Mouse (Mus musculus) adrenal gland, adult 2 months (tissue): ENCODE data around the gene Fam83f. TPM values are rescaled to one million over a fixed set of nuclear protein-coding genes. Genes with fewer than 3 reads are reported as not detected.
"Not testable (repeated sequence)": the region's sequence is repeated elsewhere in the genome, so short reads cannot be mapped to it uniquely, and the experiment has no call there.

Source experiments
- DNase-seq: peaks from one replicate; pipeline ENCODE4 v3.0.0; 2021
- polyA plus RNA-seq: library from polyadenylated mRNA; depleted of rRNA; stranded (reverse); fragments of >200 nt; gene quantifications from 2 replicates; pipeline ENCODE4 v1.2.3, GENCODE M21; 2012
- total RNA-seq, 2 experiments: library from RNA; stranded (reverse); gene quantifications; 2 replicates each; pipeline ENCODE4 v1.2.3; 2021

Gene Fam83f
- total and polyA plus RNA-seq, 3 experiments, result 0.08 to 0.35 (median 0.12) TPM

DNA sequence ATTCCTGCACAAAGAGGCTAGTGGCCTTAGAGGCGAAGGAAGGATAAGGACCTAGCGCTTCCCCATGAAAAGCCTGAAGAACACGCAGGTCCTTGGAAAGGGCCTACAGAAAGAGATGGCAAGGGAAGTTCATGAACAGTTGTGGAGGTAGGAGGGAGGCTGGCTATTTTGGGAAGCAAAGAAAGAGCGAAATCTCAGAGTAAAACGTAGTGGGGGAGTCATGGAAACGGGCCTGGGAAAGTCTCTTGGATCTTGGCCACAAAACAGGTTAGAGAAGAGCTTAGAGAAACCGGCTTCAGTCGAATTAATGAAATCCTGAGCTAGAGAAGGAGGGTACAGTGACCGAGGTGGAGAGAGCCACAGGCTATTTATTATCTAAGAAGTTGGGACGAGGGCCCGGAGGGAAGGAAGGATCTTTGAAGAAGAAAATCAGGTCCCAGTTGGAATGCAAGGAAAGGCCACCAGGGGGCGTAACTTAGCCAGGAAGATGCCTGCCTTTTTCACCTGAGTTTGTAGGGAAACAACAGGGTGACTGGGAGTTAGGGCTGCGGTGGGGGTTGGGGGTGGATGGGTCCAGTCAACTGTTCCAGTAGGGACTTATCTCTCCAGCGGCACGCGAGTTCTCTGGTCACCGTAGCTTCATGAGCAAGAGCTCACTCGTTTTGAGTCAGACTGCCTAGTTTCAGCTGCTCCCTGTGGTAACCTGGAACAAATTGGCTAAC is 34.3 kb downstream of the Fam83f start:
- peak; percentile 84 for DNase-seq

DNA sequence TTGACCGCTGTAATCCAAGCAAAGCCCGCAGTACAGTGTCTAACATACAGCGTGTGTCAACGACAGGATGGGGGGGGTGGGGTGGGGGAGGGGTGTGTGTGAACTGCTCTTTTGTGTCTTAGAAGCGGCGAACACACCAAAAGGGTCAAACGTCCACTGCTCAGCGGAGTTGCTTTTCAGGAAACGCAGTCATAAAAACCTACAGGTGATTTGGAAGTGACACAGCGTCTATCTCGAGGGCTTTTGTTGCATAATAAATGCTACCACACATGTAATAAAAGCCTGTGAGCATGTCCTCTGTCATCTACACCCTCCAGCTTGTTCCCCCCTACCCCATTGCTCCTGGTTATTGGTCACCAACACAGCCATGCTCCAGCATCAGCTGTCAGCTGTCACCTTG is 34.9 kb downstream of the Fam83f start:
- no peak for DNase-seq

DNA sequence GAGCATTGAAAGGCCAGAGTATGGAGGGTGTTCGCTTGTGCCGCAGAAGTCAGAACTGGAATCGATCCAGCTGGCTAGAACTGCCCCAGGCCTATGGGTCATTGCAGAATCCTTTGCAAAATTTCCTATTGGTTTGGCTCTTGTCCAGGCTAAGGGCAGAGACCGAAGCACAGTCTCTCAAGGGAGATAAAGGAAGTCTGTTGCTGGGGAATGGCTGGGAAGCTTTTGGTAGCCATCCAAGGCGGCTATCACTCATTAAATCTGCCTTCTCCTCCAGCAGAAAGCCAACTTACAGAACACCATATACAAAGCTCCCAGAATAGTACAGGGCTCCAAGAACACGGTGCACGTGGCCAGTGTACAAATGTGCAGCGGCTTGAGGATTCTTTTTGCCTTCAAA is 35.4 kb downstream of the Fam83f start:
- DNase-seq, result peak; percentile 89

DNA sequence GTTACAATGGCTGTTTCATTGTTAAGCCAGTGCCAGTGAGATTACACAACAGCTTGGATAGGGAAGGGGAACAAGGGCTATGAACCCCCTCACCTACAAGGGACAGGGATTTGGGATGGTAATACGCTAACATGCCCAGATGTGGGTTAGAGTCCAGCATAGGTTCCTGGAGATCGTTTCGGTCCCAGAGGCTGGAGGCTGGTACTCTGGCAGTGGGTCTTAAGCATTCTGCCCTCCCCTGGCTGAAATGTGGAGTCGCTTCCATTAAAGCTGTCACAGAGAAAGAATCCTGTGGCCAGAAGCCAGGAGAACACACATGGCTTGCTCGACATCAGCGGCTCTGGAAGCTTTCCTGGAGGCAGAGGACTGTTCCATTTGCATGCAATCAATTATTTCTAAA is 37.9 kb downstream of the Fam83f start:
- DNase-seq, result peak; percentile 73

DNA sequence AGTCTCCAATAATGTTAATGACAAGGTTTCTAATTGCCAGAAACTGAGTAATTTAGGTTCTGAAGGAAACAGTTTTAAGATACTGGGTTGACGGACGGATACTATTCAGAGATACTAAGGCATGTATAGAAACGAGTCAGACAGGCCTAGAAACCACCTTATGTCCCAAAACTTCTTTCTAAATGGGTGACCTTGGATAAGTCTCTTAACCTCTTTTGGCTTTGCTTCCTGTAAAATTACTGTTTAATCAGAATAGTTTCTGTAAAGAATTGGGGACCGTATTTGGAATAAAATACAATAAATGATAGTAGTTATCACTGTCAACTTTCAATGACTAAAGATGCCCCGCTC is 38.6 kb downstream of the Fam83f start:
- no peak for DNase-seq

DNA sequence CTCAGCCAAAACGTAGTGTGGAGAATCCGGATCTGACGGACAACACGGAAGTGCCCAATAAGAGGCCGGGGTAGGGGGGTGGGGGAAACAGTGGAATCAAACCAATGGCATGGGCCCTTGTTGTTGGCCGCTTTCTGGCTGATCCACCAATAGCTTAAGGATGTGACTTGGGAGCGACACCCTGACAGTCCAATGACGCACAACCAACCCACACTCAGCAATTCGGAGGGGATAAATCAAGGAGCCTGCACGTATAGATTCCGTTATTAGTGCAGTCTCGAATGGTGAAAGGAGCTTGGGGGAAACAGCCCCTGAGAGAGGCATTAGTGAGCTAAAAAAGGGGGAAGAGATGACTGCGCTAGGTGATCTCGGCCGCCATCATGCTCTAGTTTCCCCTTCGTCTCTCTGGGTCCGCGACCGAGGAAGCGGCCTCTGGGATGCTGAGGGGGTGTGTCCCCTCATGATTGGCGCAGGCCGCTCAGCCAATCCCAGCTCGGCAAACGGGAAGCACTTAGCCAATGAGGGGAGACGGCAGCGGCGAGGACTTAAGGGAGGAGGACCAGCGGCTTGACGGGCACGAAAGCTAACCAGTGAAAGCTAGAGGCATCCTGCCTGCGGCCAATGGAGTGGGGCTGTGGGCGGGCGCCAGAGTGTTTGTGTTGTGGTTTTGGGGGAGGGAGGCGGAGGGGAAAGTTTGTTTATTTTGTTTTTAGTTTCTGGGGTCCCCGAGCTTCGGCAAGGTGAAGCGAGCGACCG is 39.1 kb downstream of the Fam83f start, which contains the start of gene Tnrc6b:
Gene Tnrc6b, plus strand, starts transcription at position 706 of the 756 bp plus-strand sequence.
- DNase-seq, result peak; percentile 99

DNA sequence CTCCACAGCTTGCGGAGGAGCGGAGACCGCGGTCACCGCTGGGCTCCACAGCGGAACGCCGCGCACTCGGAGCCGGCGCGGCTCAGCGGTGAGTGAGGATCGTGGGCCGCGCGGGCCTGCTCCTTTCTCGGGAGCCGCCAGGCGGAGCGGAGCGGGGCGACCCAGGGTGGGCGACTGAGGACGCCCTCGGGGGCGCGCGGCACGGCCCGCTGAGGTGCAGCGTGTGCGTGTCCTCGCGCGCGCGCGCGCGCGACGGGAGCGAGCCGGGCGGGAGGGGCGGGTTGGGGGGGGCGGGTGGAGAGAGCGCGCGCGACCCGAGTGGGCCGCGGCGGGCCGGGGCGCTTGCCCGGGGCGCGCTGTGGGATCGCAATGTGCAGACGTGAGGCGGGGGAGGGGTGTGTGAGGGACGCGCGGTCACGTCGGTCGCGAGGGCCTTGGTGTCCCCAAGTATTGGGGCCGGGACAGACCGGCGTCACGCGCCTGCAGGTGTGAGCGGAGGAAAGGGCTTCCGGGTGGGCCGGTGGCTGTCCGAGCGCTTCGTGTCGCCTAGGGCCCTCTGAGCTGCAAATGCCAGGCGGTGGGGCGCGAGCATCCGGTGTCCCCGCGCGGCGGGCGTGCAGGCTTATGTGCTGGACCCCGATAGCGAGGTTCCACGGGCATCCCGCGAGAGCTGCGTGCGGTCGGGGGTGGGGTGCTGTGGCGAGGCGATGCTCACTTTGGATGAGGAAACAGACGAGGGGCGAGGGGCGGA is 39.9 kb downstream of the Fam83f start:
- peak; percentile 69 for DNase-seq

DNA sequence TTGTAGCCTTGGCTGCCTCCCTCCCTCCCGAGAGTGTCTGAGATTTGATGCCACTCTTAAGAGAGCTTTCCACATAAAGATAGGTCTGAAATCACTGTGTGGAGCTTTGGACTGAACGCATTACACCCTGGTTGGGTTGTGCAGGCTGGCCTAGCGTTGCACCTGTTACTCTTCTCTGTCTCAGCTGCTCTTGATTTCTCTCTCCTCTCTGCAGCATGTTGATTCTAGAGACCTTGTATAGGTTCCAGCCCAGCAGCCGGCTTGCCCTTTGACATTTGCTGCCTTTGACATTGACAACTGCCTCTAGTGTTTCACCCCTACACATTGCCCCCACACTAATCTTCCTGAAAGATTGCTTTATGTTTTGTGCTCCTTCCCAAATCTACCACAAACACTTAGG is 42.7 kb downstream of the Fam83f start:
- DNase-seq, result no peak

DNA sequence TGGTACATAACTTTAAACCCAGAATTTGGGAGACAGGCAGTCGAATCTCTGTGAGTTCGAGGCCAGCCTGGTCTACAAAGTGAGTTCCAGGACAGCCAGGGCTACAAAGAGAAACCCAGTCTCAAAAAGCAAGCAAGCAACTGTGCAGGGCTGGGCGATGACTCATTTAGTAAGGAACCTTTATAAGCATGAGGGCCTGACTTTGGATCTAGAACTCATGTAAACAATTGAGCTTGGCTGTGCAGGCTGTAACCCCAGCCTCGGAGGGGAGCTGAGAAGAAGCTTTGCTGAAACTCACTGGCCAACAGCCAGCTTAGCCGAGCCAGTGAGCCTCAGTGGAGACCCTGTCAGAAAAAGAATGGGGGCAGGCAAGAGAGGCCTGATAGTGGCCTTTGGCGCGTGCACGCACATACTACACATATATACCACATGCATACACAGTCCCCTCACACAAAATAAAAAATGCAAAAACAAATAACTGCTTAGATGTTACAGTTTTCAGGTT is 45.0 kb downstream of the Fam83f start:
- no peak for DNase-seq

DNA sequence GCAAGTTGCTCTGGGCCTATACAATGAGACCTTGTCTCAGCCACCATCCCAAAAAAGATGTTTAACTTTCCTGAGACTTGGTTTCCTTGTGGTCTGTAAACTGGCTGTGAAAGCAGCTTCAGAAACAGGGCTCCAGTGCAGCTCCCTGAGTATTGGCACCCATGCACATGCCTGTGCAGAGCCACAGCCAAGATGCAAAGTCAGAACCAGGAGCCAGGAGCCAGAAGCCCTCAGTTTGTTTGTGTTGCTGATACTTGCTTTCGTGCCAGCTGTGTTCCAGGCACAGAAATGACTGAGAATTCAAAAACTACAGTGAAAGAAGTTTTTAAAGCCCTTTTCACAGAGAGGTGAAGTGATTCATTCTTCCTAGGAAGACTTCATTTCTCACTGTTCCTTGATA is 45.8 kb downstream of the Fam83f start:
- DNase-seq, result peak; percentile 29

DNA sequence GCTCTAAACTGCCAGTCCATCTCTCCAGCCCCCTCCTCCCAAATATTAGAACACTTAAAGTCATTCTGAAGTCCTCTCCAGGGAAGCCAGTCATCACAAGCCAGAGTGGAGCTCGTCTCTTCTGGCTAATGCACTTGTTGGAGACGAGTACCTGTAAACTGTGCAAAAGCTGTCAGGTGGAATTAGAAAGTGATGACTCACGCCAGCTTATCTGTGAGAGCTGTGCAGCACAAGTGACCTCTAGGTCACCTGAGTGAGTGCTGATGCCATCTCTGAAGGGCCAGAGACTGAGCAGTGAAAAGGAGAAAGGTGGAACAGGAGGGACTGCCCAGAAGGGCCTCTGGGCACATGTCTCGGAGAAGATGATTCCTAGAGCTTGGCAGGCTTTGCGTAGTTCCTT is 48.6 kb downstream of the Fam83f start:
- no peak for DNase-seq

DNA sequence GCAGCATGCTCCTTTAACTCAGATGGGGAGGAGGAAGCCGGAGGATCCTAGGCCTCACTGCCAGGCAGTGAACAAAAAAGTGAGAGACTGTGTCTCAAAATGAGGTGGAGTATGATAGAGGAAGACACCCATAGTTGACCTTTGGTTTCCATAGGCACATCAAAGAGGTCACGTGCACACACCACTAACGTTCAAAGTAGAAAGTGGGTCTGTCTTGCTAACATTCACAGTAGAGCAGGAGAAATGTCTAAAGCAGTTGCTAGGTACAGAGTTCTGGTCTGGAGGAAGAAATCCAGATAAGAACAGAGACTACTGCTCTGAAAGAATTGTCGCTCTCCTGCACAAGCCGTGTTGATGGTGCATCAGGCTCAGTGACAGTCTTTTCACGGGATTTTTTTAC is 50.2 kb downstream of the Fam83f start:
- DNase-seq, result no peak

DNA sequence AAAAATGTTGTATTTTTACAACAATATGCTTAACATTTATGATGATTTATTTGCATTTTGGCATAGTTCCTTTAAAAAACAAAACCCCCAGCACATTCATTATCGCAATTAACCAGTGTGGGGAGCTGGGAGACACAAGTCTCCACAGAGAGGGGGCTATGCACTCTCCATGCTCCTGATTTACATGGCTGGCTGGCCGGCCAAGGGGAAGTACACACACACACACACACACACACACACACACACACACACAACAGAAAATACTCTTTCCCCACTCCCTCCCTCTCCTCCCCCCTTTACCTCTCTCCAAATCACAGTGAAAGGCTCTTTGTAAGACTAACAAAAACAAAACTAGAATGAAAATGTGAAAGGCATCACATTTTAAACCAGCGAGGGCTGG is 50.7 kb downstream of the Fam83f start:
- no peak for DNase-seq

DNA sequence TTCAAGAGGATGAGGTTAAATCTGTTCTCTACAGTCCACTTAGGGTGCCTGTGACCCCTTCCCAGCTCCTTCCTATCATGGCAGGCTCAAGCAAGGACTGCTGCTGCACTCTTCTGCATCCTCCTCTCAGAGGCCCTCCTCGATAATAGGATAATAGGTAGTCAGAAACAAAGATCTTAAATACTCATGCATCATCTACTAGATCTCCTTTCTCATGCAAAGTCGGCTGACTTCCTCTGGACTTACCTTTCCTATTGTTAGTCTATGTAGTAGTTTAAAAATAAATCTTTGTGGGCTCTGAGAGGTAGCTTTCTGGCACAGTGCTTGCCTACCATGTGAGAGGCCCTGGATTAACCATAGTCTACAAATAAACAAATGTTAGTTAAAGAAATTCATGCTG is 57.8 kb downstream of the Fam83f start:
- no peak for DNase-seq

DNA sequence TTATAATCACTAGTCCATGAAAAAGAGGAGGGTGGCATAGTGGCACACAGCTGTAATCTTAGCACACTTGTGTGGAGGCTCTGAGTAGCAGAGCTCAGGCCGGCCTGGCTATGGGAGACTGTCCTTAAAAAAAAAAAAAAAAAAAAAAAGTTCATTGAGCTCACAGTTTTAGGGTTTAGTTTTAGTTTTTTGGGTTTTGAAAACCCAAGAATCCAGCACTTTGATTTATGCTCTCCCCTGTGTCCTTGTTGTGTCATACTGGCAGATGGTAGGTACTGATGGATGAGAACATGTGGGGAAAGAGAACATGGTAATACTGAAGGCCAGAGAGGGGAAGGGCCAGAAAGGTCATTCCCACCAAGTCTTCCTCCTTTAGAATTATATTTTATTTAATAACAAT is 59.4 kb downstream of the Fam83f start:
- no peak for DNase-seq

DNA sequence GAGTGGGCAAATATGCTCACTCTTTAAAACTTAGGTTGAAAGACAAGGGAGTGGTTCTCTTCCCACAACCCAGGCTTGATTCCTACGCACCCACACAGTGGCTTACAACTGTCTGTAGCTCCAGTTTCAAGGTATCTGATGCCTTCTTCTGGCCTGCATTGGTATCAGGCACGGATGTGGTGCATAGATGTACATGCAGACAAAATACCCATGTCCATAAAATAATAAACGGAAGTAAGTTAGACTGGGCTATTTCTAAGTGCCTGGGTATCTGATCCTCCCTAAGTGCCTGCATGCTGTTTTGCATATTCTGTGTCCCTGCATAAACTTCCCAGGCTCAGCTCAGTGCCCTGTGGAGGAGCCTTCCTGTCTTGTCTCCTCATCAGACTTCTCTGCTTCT is 59.9 kb downstream of the Fam83f start:
- no peak for DNase-seq

DNA sequence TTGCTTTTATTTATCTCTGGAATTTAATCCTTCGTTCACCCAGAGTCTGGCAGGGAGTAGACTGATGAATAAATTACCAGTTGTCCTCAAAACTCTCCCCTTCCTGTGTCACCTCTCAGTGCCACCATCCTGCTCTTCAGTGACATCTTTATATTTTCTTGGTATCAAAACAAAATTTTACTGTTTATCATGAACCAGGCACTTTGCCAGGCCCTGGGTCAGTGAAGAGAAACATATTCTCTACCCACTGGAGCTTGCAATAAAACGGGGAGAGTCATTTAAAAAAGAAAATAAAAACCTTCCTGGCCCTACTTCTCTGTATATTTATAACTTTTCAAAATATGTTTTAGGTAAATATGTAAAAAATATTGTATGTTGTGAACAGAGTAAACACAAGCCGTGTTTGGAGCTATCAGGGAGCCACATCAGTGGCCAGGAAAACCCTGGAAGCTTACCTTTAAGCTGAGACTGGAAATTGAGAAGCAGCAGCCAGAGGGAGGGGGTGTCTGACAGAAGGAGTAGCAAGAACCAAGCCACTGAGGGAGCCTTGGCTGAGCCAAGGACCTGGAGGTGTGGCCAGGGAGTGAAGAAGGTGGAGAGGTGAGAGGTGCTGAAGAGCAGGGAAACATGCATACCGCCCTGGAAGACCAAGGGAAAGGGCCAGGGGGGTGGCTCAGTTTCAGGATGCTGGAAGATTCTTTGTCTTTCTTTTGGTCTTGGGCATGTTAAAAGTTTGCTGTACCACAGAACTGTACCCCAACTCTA is 60.8 kb downstream of the Fam83f start:
- DNase-seq, result no peak

DNA sequence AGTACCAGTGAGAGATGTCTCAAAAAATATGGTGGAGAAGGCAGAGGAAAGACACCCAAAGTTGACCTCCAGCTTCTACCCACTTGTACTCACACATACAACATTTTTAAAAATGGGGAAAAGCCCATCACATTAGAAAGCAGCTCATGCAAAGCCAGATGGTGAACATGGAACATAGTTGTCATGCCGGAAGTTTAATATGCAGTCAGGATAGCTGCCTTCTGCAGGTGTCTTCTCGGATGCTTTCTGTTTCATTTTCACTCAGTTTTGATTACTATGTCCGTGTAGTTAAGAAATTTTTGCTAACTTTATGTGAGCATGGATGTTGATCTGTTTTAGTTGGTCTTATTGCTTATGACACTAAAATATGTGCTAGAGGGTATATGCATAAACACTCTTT is 63.7 kb downstream of the Fam83f start:
- DNase-seq, result no peak

DNA sequence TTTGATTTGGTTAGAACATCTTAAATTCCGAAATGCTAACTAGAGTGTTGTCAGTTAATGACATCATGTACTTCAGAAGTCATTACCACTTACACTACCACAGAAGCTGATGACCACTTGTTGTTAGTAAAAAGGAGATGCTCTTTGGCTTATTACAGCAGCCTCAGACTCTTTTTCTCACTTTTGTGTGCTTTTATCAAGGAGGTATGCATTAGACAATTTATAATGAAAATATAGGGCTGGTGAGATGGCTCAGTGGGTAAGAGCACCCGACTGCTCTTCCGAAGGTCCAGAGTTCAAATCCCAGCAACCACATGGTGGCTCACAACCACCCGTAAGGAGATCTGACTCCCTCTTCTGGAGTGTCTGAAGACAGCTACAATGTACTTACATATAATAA is 64.1 kb downstream of the Fam83f start:
- not testable (repeated sequence) for DNase-seq

DNA sequence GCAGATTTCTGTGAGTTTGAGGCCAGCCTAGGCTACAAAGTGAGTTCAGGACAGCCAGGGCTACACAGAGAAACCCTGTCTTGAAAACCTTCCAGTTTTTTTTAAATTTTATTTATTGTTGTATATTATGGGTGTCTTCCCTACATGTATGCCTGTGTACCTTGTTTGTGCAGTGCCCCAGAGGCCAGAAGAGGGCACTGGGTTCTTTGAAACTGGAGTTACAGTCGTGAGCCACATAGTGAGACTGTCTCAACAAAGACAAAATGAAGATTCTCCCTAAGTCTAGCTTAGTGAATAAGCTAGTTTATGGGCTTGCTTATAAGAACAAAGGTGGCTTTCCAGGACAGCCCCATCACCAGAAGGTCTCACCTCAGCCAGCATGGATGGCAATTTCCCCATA is 64.9 kb downstream of the Fam83f start:
- no peak for DNase-seq

DNA sequence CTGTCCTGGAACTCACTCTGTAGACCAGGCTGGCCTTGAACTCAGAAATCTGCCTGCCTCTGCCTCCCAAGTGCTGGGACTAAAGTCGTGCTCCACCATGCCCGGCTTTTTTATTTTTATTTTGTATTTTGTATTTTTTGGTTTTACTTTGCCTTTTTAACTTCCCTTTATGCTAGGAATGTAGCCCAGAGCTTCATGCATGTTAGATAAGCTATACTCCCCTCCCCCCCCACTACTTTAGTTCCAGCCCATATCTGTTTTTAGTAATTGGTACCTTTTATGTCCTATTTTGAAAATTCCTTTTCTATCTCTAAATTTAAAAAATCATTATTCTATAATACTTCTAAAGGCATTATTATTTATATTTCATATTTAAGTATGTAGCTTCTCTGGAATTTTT is 66.6 kb downstream of the Fam83f start:
- no peak for DNase-seq

DNA sequence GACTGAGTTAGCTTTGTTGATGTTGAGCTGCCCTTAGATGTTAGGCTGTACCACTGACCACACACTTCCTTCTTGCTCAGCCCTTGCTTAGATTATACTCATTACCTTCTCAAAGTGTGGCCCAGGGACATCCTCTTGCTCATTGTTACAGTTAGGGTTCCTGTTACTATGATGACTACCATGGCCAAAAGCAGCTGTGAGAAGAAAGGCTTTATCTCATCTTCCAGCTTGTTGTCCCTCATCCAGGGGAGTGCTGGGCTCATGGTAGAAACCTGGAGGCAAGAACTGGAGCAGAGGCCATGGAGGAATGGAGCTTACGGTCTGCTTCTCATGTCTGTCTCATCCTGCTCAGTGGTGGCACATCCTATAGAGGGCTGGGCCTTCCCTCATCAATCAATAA is 68.3 kb downstream of the Fam83f start:
- DNase-seq, result no peak
